In genomic region chr4:148513021-148513559, GRCm38 (mm10) we compare ENCODE assay signal across 9 mouse cellular contexts. TPM values are rescaled to one million over a fixed set of nuclear protein-coding genes. Genes with fewer than 3 reads are reported as not detected.
DNase-seq lines count a peak whose midpoint lies in the region; ATAC-seq and TF ChIP-seq lines count a peak whose summit lies in the region.
"Had no signal": no experiment of that assay in that cellular context is flagged by ENCODE, and none has a peak within 500 bp of the region (broad histone marks: within the 10 kb centered on the region; RNA-seq: fewer than 3 reads in every experiment).

No protein-coding gene starts in this region.

- H3K27me3 ChIP-seq in kidney, embryonic 16.5 days (ENCODE audit: insufficient read depth, low read length), result no peaks in the 10 kb centered on the region

- no peak for ATAC-seq in kidney, embryonic 16.5 days (ENCODE audit: low FRiP score, low TSS enrichment)
- ATAC-seq: inflammation-experienced regulatory T-cells, adult 6 months had no signal

- H3K9me3 ChIP-seq in kidney, embryonic 16.5 days (ENCODE audit: low read length), result peaks cover 5% of the 10 kb centered on the region

- TF ChIP-seq POLR2A in cortical plate, adult 2 months (IDR thresholded peaks at IDR 0.05; ENCODE audit: extremely low read depth, insufficient read depth, low read length), result no peak

- no peak overlapping the region for H3K9ac ChIP-seq in kidney, embryonic 16.5 days (replicated peaks; ENCODE audit: low read length)

- peaks cover 44% of the 10 kb centered on the region for H3K36me3 ChIP-seq in kidney, embryonic 16.5 days (ENCODE audit: insufficient read depth, low read length)

- H3K4me1 ChIP-seq in kidney, embryonic 16.5 days (ENCODE audit: insufficient read depth, low read length), result no peaks in the 10 kb centered on the region
- H3K4me1 ChIP-seq in cortical plate, adult 2 months (ENCODE audit: control insufficient read depth, insufficient read depth, low read length), result peaks cover 14% of the 10 kb centered on the region

- TF ChIP-seq CTCF in cortical plate, adult 2 months (IDR thresholded peaks at IDR 0.05; ENCODE audit: extremely low read depth, insufficient read depth, low read length), result no peak

- no peak overlapping the region for H3K4me3 ChIP-seq in kidney, embryonic 16.5 days (ENCODE audit: low read length)
- no peak overlapping the region for H3K4me3 ChIP-seq in cortical plate, adult 2 months (ENCODE audit: insufficient read depth, low read length)
- H3K4me3 ChIP-seq: erythroblast, embryonic 14.5 days had no signal

- H3K4me2 ChIP-seq in kidney, embryonic 16.5 days (replicated peaks; ENCODE audit: low read depth, low read length), result no peak overlapping the region

- DNase-seq in kidney, adult 11 months, result peak; percentile 72
- DNase-seq in Muller cell, postnatal 12 days (ENCODE audit: inconsistent ontology term), result peak; percentile 87
- DNase-seq in kidney, postnatal 36 days, result peak; percentile 47 to 79
- DNase-seq in spleen, adult 18-20 months, result no peak
- no peak for DNase-seq in liver

- H3K27ac ChIP-seq in kidney, embryonic 16.5 days (ENCODE audit: low read length), result no peak overlapping the region
- H3K27ac ChIP-seq in cortical plate, adult 2 months (ENCODE audit: insufficient read depth, low read length), result 0 out of 2 replicates have a peak overlapping the region, but pooled peaks have one; percentile 13

- WGBS in kidney, embryonic 16.5 days, result 44% methylated on average over 6 of the region's 6 CpGs

RNA-seq across cellular contexts. Expression of gene Angptl7, which starts 12.8 kb away (rescaled TPM):
- 1.8 and 2.0 TPM in 2 replicates for polyA plus RNA-seq in kidney, embryonic 16.5 days (2015; fragmentation: Nextera tagmentation; extraction: Ambion mirVana)
- polyA plus RNA-seq in cortical plate, adult 2 months (2012; rRNA removed), result 0.23 TPM in 2 replicates
- polyA plus RNA-seq: erythroblast, embryonic 14.5 days had no signal

RNA-seq across cellular contexts. Expression of gene Exosc10, which starts 45.1 kb away (rescaled TPM):
- 95.2 and 99.9 TPM in 2 replicates for polyA plus RNA-seq in kidney, embryonic 16.5 days (2015; fragmentation: Nextera tagmentation; extraction: Ambion mirVana)
- polyA plus RNA-seq in cortical plate, adult 2 months (2012; rRNA removed), result 38.4 and 38.5 TPM in 2 replicates

Comparison
In these comparisons a context has a peak if more than half of its experiments do, and no peak if none do; other contexts are left out.
1. DNase-seq: peak in kidney, adult 11 months (single experiment), Muller cell, postnatal 12 days (single experiment) and kidney, postnatal 36 days (2 of 2); none in spleen, adult 18-20 months (0 of 2) and liver (single experiment).